In genomic region chr15:5533656-5534055, GRCm38 (mm10) we compare ENCODE assay signal across 28 mouse cellular contexts.
"Had no signal": no experiment of that assay in that cellular context is flagged by ENCODE, and none has a peak within 500 bp of the region (broad histone marks: within the 10 kb centered on the region; RNA-seq: fewer than 3 reads in every experiment).

No protein-coding gene starts in this region.

- H3K9me3 ChIP-seq: heart, embryonic 10.5 days; heart, embryonic 12.5 days; hindbrain, embryonic 10.5 days; hindbrain, embryonic 12.5 days; intestine, embryonic 15.5 days; limb, embryonic 10.5 days; limb, embryonic 12.5 days; liver, embryonic 13.5 days; liver, embryonic 15.5 days had no signal

- H3K4me3 ChIP-seq: heart, embryonic 10.5 days; heart, embryonic 12.5 days; hindbrain, embryonic 10.5 days; hindbrain, embryonic 12.5 days; intestine, embryonic 15.5 days; layer of hippocampus, adult 2 months; limb, embryonic 10.5 days; limb, embryonic 12.5 days; liver, embryonic 13.5 days; liver, embryonic 15.5 days had no signal

- H3K4me2 ChIP-seq: heart, embryonic 12.5 days; hindbrain, embryonic 12.5 days; hindbrain, embryonic 14.5 days; intestine, embryonic 15.5 days; limb, embryonic 12.5 days; liver, embryonic 11.5 days; liver, embryonic 13.5 days; liver, embryonic 15.5 days had no signal

- DNase-seq: gastrocnemius, postnatal 10 days; gastrocnemius, postnatal 25 days; heart, adult 18-20 months; heart, postnatal 10 days; heart, postnatal 4 days; kidney, adult 18-20 months; kidney, adult 8-10 months; kidney, postnatal 10 days; kidney, postnatal 25 days; kidney, postnatal 4 days; layer of hippocampus, adult 9-11 months; layer of hippocampus, postnatal 36 days; liver; liver, embryonic 13.5 days had no signal

- H3K4me1 ChIP-seq: heart, embryonic 10.5 days; heart, embryonic 12.5 days; hindbrain, embryonic 10.5 days; hindbrain, embryonic 12.5 days; intestine, embryonic 15.5 days; limb, embryonic 10.5 days; limb, embryonic 12.5 days; liver, embryonic 13.5 days; liver, embryonic 15.5 days had no signal

- H3K27me3 ChIP-seq: heart, embryonic 12.5 days; hindbrain, embryonic 12.5 days; intestine, embryonic 15.5 days; limb, embryonic 12.5 days; liver, embryonic 13.5 days; liver, embryonic 15.5 days had no signal

- H3K27ac ChIP-seq: heart, embryonic 10.5 days; hindbrain, embryonic 10.5 days; hindbrain, embryonic 12.5 days; hindbrain, embryonic 14.5 days; intestine, embryonic 15.5 days; layer of hippocampus, adult 2 months; limb, embryonic 10.5 days; limb, embryonic 12.5 days; liver, embryonic 13.5 days; liver, embryonic 15.5 days had no signal

- ATAC-seq: hindbrain, embryonic 16.5 days; inflammation-experienced regulatory T-cells, adult 6 months; intestine, embryonic 15.5 days; intestine, postnatal 0 days had no signal

- H3K9ac ChIP-seq: heart, embryonic 12.5 days; hindbrain, embryonic 12.5 days; hindbrain, embryonic 14.5 days; intestine, embryonic 15.5 days; limb, embryonic 12.5 days; liver, embryonic 13.5 days; liver, embryonic 15.5 days had no signal

- H3K36me3 ChIP-seq: heart, embryonic 10.5 days; heart, embryonic 12.5 days; hindbrain, embryonic 10.5 days; hindbrain, embryonic 12.5 days; intestine, embryonic 15.5 days; limb, embryonic 10.5 days; limb, embryonic 12.5 days; liver, embryonic 13.5 days; liver, embryonic 15.5 days had no signal
